Mouse (Mus musculus) limb, embryonic 14.5 days (tissue): ENCODE measurements around the gene Agap3. TPM values are rescaled to one million over a fixed set of nuclear protein-coding genes. Genes with fewer than 3 reads are reported as not detected.

Source experiments
- ATAC-seq: fragments of 200-750 bp; cut with Nextera tagmentation; 2 replicates; pipeline ENCODE4 v1.8.0; 2017; ENCODE audit warnings: low read depth, moderate number of reproducible peaks, moderate TSS enrichment; ENCODE audit not compliant: low FRiP score
- DNase-seq: peaks from one replicate; pipeline ENCODE4 v3.0.0-alpha.2; 2015; ENCODE audit warnings: low spot score
- H3K27ac ChIP-seq: fragments of 300-500 bp; sonication (generic); replicated peaks from 2 replicates; pipeline ENCODE4 v1.5.1; 2014; ENCODE audit warnings: low read depth, mild to moderate bottlenecking, low read length, moderate library complexity, mixed read lengths
- H3K27me3 ChIP-seq: fragments of 300-500 bp; sonication (generic); 2 replicates; pipeline ENCODE4 v1.6.1; 2014; ENCODE audit warnings: low read length, mixed read lengths; ENCODE audit not compliant: control insufficient read depth, insufficient read depth
- H3K36me3 ChIP-seq: fragments of 300-500 bp; sonication (generic); 2 replicates; pipeline ENCODE4 v1.6.1; 2014; ENCODE audit warnings: mild to moderate bottlenecking, low read length, moderate library complexity, mixed read lengths; ENCODE audit not compliant: control insufficient read depth, insufficient read depth
- H3K4me1 ChIP-seq: fragments of 300-500 bp; sonication (generic); 2 replicates; pipeline ENCODE4 v1.6.1; 2014; ENCODE audit warnings: antibody characterized with exemption, low read length, mixed read lengths; ENCODE audit not compliant: control insufficient read depth, insufficient read depth
- H3K4me2 ChIP-seq: fragments of 300-500 bp; sonication (generic); replicated peaks from 2 replicates; pipeline ENCODE4 v1.6.1; 2014; ENCODE audit warnings: low read depth, mild to moderate bottlenecking, low read length, moderate library complexity; ENCODE audit not compliant: severe bottlenecking
- H3K4me3 ChIP-seq: fragments of 300-500 bp; sonication (generic); replicated peaks from 2 replicates; pipeline ENCODE4 v1.5.1; 2014; ENCODE audit warnings: low read length
- H3K9ac ChIP-seq: fragments of 300-500 bp; sonication (generic); 2 replicates; pipeline ENCODE4 v1.6.1; 2014; ENCODE audit warnings: mild to moderate bottlenecking, low read depth, low read length, moderate library complexity; ENCODE audit not compliant: severe bottlenecking
- H3K9me3 ChIP-seq: fragments of 300-500 bp; sonication (generic); 2 replicates; pipeline ENCODE4 v1.6.1; 2016; ENCODE audit warnings: low read length; ENCODE audit not compliant: control insufficient read depth
- POLR2A ChIP-seq: fragments of 200-500 bp; IDR thresholded peaks from 2 replicates; pipeline ENCODE4 v1.8.0; 2012; ENCODE audit warnings: inconsistent platforms, mild to moderate bottlenecking, moderate library complexity, borderline replicate concordance; ENCODE audit not compliant: insufficient read depth, insufficient read length; ENCODE audit errors: extremely low read depth
- WGBS: fragments of 180-500 bp; shearing (Covaris S2); extraction: QIAGEN DNeasy Blood & Tissue Kit; methylation state at CpG from one replicate; pipeline ENCODE4 v1.1.7; 2014; 5-methylcytosine and 5-hydroxymethylcytosine counted together
- polyA plus RNA-seq, 2 experiments: library from polyadenylated mRNA; depleted of rRNA in 1 of 2; stranded (reverse) in 1 of 2; unstranded in 1 of 2; fragments of >200 nt; fragmentation: Nextera tagmentation in 1 of 2; extraction: Ambion mirVana in 1 of 2; gene quantifications; 2 replicates each; pipeline versions ENCODE4 v1.2.1 to v1.2.3; 2012 to 2014

Agap3 gene
- polyA plus RNA-seq, 2 experiments = 57.9 to 103 TPM

DNA sequence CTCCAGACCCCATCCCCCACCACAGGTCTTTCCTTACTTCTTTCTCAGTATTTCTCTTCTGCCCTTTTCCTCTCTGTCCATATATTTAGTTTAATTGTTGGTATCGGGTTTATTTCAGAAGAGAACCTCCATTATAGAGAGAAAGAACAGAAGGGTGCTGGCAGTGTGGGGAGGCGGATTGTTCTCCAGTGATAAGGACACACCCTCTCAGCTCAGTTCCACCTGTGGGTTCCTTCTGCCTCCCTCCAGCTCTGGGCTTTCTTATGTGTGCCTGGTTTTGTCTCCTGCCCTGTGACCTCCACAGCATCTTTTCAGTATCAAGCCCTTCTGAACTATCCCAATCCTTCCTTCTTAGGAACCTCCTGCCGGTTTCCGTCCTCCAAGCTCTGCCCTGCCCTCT, 72.5 kb downstream of the Agap3 start:
- WGBS = 20% methylated on average over 4 of the region's 4 CpGs
- ATAC-seq (no peak), DNase-seq (no peak)
- Histone ChIP-seq H3K9ac (no peak overlapping the region), H3K9me3 (no peaks in the 10 kb centered on the region), H3K4me1 (peaks cover 5% of the 10 kb centered on the region; the same call in 1 of the 2 replicates), H3K27ac (no peak overlapping the region), H3K4me3 (no peak overlapping the region), H3K27me3 (peaks cover 86% of the 10 kb centered on the region), H3K36me3 (no peaks in the 10 kb centered on the region), H3K4me2 (no peak overlapping the region)
- no peak for TF ChIP-seq POLR2A

GRCm38 (mm10) chr5:24525360-24526189, 73.6 kb downstream of the Agap3 start:
- H3K4me2 ChIP-seq = peak overlapping the region; percentile 74
- DNase-seq = no peak
- ATAC-seq = no peak
- H3K9me3 ChIP-seq = no peaks in the 10 kb centered on the region
- no peak for TF ChIP-seq POLR2A
- H3K36me3 ChIP-seq = no peaks in the 10 kb centered on the region
- peaks cover 5% of the 10 kb centered on the region; the same call in 1 of the 2 replicates for H3K4me1 ChIP-seq
- peak overlapping the region; percentile 39 for H3K4me3 ChIP-seq
- H3K27ac ChIP-seq = no peak overlapping the region
- H3K9ac ChIP-seq = 0 out of 2 replicates have a peak overlapping the region, but pooled peaks have one; percentile 28
- peaks cover 86% of the 10 kb centered on the region for H3K27me3 ChIP-seq
- WGBS = 6% methylated on average over 34 of the region's 34 CpGs

DNA sequence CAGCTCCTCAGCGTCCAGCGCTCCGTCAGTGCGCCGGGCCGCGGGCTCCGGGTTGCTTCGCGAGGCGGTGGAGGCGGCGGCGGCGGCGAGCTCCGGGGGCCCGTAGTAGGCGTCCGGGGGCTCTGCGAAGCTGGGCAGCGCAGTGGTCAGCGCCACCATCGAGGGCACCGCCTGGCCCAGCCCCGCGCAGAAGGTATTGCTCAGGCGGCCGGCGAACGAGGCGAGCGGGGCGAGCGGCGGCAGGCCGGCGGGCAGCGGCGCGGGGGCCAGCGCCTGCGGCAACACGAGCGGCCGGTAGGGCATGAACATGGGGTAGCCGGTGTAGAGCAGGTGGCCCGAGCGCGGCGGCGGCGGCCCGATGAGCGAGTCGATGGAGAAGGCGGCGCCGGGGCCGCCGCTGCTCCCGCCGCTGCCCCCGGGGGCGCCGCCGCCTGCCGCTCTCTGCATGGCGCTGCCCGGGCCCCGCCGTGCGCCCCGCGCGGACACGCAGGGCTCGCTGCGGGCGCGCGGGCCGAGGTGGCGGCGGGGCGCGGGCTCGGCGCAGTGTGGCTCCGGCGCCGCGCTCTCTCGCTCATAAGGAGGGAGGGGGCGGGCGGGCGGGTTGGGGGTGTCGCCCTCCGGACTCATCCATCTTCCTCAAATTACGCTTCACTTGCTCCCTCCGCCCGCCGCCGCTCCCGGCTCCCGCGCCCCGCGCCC, 74.4 kb downstream of the Agap3 start:
- ATAC-seq (0 out of 2 replicates have a peak, but pooled peaks have one; percentile 35), DNase-seq (no peak)

DNA sequence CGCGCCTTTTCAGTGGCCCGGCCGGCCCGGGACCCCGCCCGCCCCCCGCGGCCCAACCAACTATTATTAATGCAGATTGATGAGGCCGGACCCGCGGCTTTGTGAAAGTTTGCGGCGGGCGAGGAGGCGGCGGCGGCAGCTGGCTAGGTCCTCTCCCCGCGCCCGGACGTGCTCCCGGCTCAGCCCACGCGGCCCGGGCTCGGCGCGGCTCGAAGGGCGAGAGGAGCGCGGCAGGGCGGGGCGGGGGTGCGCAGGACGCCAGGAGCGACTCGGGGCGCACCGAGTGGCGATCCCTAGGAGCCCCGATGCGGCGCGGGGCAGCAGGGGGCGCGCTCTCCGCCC, 74.9 kb downstream of the Agap3 start, which contains the start of gene Gbx1:
Gene Gbx1 (minus strand): TSS at position 314 of the 342 bp plus-strand sequence.
- Histone ChIP-seq H3K9me3 (no peaks in the 10 kb centered on the region), H3K4me1 (peaks cover 5% of the 10 kb centered on the region; the same call in 1 of the 2 replicates), H3K27ac (no peak within 1 kb of the TSS), H3K36me3 (no peaks in the 10 kb centered on the region), H3K27me3 (peaks cover 78% of the 10 kb centered on the region), H3K9ac (peak within 1 kb of the TSS; percentile 28; the same call in 1 of the 2 replicates), H3K4me2 (peak within 1 kb of the TSS; percentile 74), H3K4me3 (peak within 1 kb of the TSS; percentile 39)
- no peak for ATAC-seq
- DNase-seq = no peak
- no peak for TF ChIP-seq POLR2A
- WGBS = 2% methylated on average over 16 of the region's 49 CpGs

More for the DNA sequence above, 74.4 kb downstream of the Agap3 start:
- Histone ChIP-seq H3K27ac (no peak overlapping the region), H3K4me3 (peak overlapping the region; percentile 39), H3K36me3 (no peaks in the 10 kb centered on the region), H3K4me1 (peaks cover 5% of the 10 kb centered on the region; the same call in 1 of the 2 replicates), H3K9me3 (no peaks in the 10 kb centered on the region), H3K9ac (peak overlapping the region; percentile 28; the same call in 1 of the 2 replicates), H3K4me2 (peak overlapping the region; percentile 74), H3K27me3 (peaks cover 84% of the 10 kb centered on the region)
- 1% methylated on average over 12 of the region's 109 CpGs for WGBS
- no peak for TF ChIP-seq POLR2A

- TF ChIP-seq POLR2A = no peak
- H3K4me3 ChIP-seq = no peak overlapping the region
- peaks cover 70% of the 10 kb centered on the region for H3K27me3 ChIP-seq
- DNase-seq (no peak), ATAC-seq (no peak)
- no peak overlapping the region for H3K27ac ChIP-seq
- peaks cover 5% of the 10 kb centered on the region; the same call in 1 of the 2 replicates for H3K4me1 ChIP-seq
- no peaks in the 10 kb centered on the region for H3K36me3 ChIP-seq
- WGBS = 13% methylated on average over 6 of the region's 6 CpGs
- H3K9ac ChIP-seq = no peak overlapping the region
- H3K9me3 ChIP-seq = no peaks in the 10 kb centered on the region
- H3K4me2 ChIP-seq = no peak overlapping the region
These were observed 75.8 kb downstream of the Agap3 start for GRCm38 (mm10) chr5:24527780-24528179.
